Mouse (Mus musculus): ENCODE results near the gene Lsm7. TPM values are rescaled to one million over a fixed set of nuclear protein-coding genes. Genes with fewer than 3 reads are reported as not detected.
A peak's percentile ranks its signal among the peaks of the same experiment; 100 is the strongest.

Gene Lsm7
- total and polyA plus RNA-seq, 3 experiments = 19.4 to 79.9 (median 23.2) TPM

GRCm38 (mm10) chr10:80896581-80897485, 41.8 kb upstream of the Lsm7 start:
- no peak overlapping the region for H3K4me3 ChIP-seq
- intact Hi-C loops (cut with DNase I) = no loop called here
- 67% methylated on average over 24 of the region's 24 CpGs for WGBS

GRCm38 (mm10) chr10:80895697-80896096, 40.7 kb upstream of the Lsm7 start:
- Histone ChIP-seq H3K4me1 (ENCODE audit: control insufficient read depth, insufficient read depth, low read length) (peaks cover 7% of the 10 kb centered on the region), H3K36me3 (ENCODE audit: control insufficient read depth, insufficient read depth, low read length) (no peaks in the 10 kb centered on the region), H3K27me3 (ENCODE audit: control insufficient read depth, insufficient read depth, low read length) (no peaks in the 10 kb centered on the region), H3K4me3 (no peak overlapping the region), H3K9ac (ENCODE audit: low read depth, low read length) (no peak overlapping the region), H3K79me2 (replicated peaks; ENCODE audit: control insufficient read depth, insufficient read depth, low read length) (no peaks in the 10 kb centered on the region), H3K27ac (no peak overlapping the region)
- intact Hi-C loops (cut with DNase I) = no loop called here
- 86% methylated on average over 6 of the region's 6 CpGs for WGBS
- no peak for DNase-seq
- TF ChIP-seq POLR2A (IDR thresholded peaks at IDR 0.05; ENCODE audit: insufficient read depth, low read depth, low read length) = no peak
- no peak for TF ChIP-seq EP300 (IDR thresholded peaks at IDR 0.05; ENCODE audit: insufficient read depth, low read depth, low read length)
- no peak for TF ChIP-seq CTCF (IDR thresholded peaks at IDR 0.05)

More at GRCm38 (mm10) chr10:80896581-80897485, 41.8 kb upstream of the Lsm7 start:
- TF ChIP-seq CTCF (IDR thresholded peaks at IDR 0.05) (no peak), EP300 (IDR thresholded peaks at IDR 0.05; ENCODE audit: insufficient read depth, low read depth, low read length) (no peak), POLR2A (IDR thresholded peaks at IDR 0.05; ENCODE audit: insufficient read depth, low read depth, low read length) (no peak)
- Histone ChIP-seq H3K9ac (ENCODE audit: low read depth, low read length) (no peak overlapping the region), H3K27ac (no peak overlapping the region), H3K36me3 (ENCODE audit: control insufficient read depth, insufficient read depth, low read length) (no peaks in the 10 kb centered on the region), H3K79me2 (replicated peaks; ENCODE audit: control insufficient read depth, insufficient read depth, low read length) (no peaks in the 10 kb centered on the region), H3K27me3 (ENCODE audit: control insufficient read depth, insufficient read depth, low read length) (no peaks in the 10 kb centered on the region), H3K4me1 (ENCODE audit: control insufficient read depth, insufficient read depth, low read length) (peaks cover 9% of the 10 kb centered on the region)
- no peak for DNase-seq

- intact Hi-C loops (cut with DNase I) = no loop called here
These were observed 40.1 kb upstream of the Lsm7 start for GRCm38 (mm10) chr10:80895100-80895499.

GRCm38 (mm10) chr10:80887181-80887580, 32.2 kb upstream of the Lsm7 start:
- H3K4me3 ChIP-seq = no peak overlapping the region
- no peaks in the 10 kb centered on the region for H3K4me1 ChIP-seq (ENCODE audit: control insufficient read depth, insufficient read depth, low read length)
- H3K27me3 ChIP-seq (ENCODE audit: control insufficient read depth, insufficient read depth, low read length) = peaks cover 2% of the 10 kb centered on the region; the same call in 1 of the 2 replicates
- TF ChIP-seq CTCF (IDR thresholded peaks at IDR 0.05) = no peak
- no peak for TF ChIP-seq POLR2A (IDR thresholded peaks at IDR 0.05; ENCODE audit: insufficient read depth, low read depth, low read length)
- TF ChIP-seq EP300 (IDR thresholded peaks at IDR 0.05; ENCODE audit: insufficient read depth, low read depth, low read length) = peak; percentile 86
- no peaks in the 10 kb centered on the region for H3K79me2 ChIP-seq (replicated peaks; ENCODE audit: control insufficient read depth, insufficient read depth, low read length)
- H3K36me3 ChIP-seq (ENCODE audit: control insufficient read depth, insufficient read depth, low read length) = no peaks in the 10 kb centered on the region
- 2% methylated on average over 11 of the region's 11 CpGs for WGBS
- no peak overlapping the region for H3K27ac ChIP-seq
- intact Hi-C loops (cut with DNase I) = no loop called here
- peak; percentile 79 to 86 for DNase-seq
- no peak overlapping the region for H3K9ac ChIP-seq (ENCODE audit: low read depth, low read length)

More at GRCm38 (mm10) chr10:80895100-80895499, 40.1 kb upstream of the Lsm7 start:
- Histone ChIP-seq H3K4me1 (ENCODE audit: control insufficient read depth, insufficient read depth, low read length) (peaks cover 7% of the 10 kb centered on the region), H3K9ac (ENCODE audit: low read depth, low read length) (no peak overlapping the region), H3K27me3 (ENCODE audit: control insufficient read depth, insufficient read depth, low read length) (no peaks in the 10 kb centered on the region), H3K4me3 (no peak overlapping the region), H3K36me3 (ENCODE audit: control insufficient read depth, insufficient read depth, low read length) (no peaks in the 10 kb centered on the region), H3K27ac (no peak overlapping the region), H3K79me2 (replicated peaks; ENCODE audit: control insufficient read depth, insufficient read depth, low read length) (no peaks in the 10 kb centered on the region)
- DNase-seq = no peak
- TF ChIP-seq EP300 (IDR thresholded peaks at IDR 0.05; ENCODE audit: insufficient read depth, low read depth, low read length) = no peak
- no peak for TF ChIP-seq CTCF (IDR thresholded peaks at IDR 0.05)
- TF ChIP-seq POLR2A (IDR thresholded peaks at IDR 0.05; ENCODE audit: insufficient read depth, low read depth, low read length) = no peak
- 67% methylated on average over 7 of the region's 7 CpGs for WGBS

GRCm38 (mm10) chr10:80881301-80881700, 26.3 kb upstream of the Lsm7 start:
- Histone ChIP-seq H3K4me3 (no peak overlapping the region), H3K36me3 (ENCODE audit: control insufficient read depth, insufficient read depth, low read length) (no peaks in the 10 kb centered on the region), H3K27me3 (ENCODE audit: control insufficient read depth, insufficient read depth, low read length) (no peaks in the 10 kb centered on the region), H3K27ac (no peak overlapping the region), H3K4me1 (ENCODE audit: control insufficient read depth, insufficient read depth, low read length) (no peaks in the 10 kb centered on the region), H3K9ac (ENCODE audit: low read depth, low read length) (no peak overlapping the region), H3K79me2 (replicated peaks; ENCODE audit: control insufficient read depth, insufficient read depth, low read length) (no peaks in the 10 kb centered on the region)
- no peak for TF ChIP-seq POLR2A (IDR thresholded peaks at IDR 0.05; ENCODE audit: insufficient read depth, low read depth, low read length)
- peak; percentile 77 for TF ChIP-seq CTCF (IDR thresholded peaks at IDR 0.05)
- no peak for TF ChIP-seq EP300 (IDR thresholded peaks at IDR 0.05; ENCODE audit: insufficient read depth, low read depth, low read length)
- intact Hi-C loops (cut with DNase I) = loop anchor here (1.0 kb wide), 1 partner anchor 114 kb away; no protein-coding TSS in a partner anchor
- WGBS = 23% methylated on average over 10 of the region's 10 CpGs
- DNase-seq = peak; percentile 59 to 83

GRCm38 (mm10) chr10:80880901-80881300, 25.9 kb upstream of the Lsm7 start:
- Histone ChIP-seq H3K27me3 (ENCODE audit: control insufficient read depth, insufficient read depth, low read length) (no peaks in the 10 kb centered on the region), H3K4me1 (ENCODE audit: control insufficient read depth, insufficient read depth, low read length) (no peaks in the 10 kb centered on the region), H3K27ac (no peak overlapping the region), H3K79me2 (replicated peaks; ENCODE audit: control insufficient read depth, insufficient read depth, low read length) (no peaks in the 10 kb centered on the region), H3K4me3 (no peak overlapping the region), H3K9ac (ENCODE audit: low read depth, low read length) (no peak overlapping the region), H3K36me3 (ENCODE audit: control insufficient read depth, insufficient read depth, low read length) (no peaks in the 10 kb centered on the region)
- intact Hi-C loops (cut with DNase I) = loop anchor here (1.0 kb wide), 2 partner anchors 114 to 133 kb away; no protein-coding TSS in a partner anchor
- 61% methylated on average over 2 of the region's 2 CpGs for WGBS
- TF ChIP-seq CTCF (IDR thresholded peaks at IDR 0.05) = no peak
- TF ChIP-seq EP300 (IDR thresholded peaks at IDR 0.05; ENCODE audit: insufficient read depth, low read depth, low read length) = no peak
- no peak for TF ChIP-seq POLR2A (IDR thresholded peaks at IDR 0.05; ENCODE audit: insufficient read depth, low read depth, low read length)
- DNase-seq = no peak

Measured in heart, adult 2 months (tissue).